8 mouse cellular contexts compared by ENCODE assay signal in genomic region chr16:43890005-43890336, GRCm38 (mm10). TPM values are rescaled to one million over a fixed set of nuclear protein-coding genes. Genes with fewer than 3 reads are reported as not detected.
DNase-seq lines count a peak whose midpoint lies in the region; ATAC-seq and TF ChIP-seq lines count a peak whose summit lies in the region.

No protein-coding gene starts in this region.

- peak overlapping the region; percentile 76 for H3K9ac ChIP-seq in embryonic facial prominence, embryonic 11.5 days (replicated peaks; ENCODE audit: low read length)
- H3K9ac ChIP-seq in hindbrain, postnatal 0 days (replicated peaks; ENCODE audit: low read length) = peak overlapping the region; percentile 72
- H3K9ac ChIP-seq in midbrain, embryonic 16.5 days (ENCODE audit: low read depth, low read length) = peak overlapping the region; percentile 87

- TF ChIP-seq CTCF in lung, adult 2 months (IDR thresholded peaks at IDR 0.05; ENCODE audit: insufficient read depth, low read length) = peak; percentile 39
- TF ChIP-seq CTCF in hindbrain, postnatal 0 days (IDR thresholded peaks at IDR 0.05; ENCODE audit: low read depth) = peak; percentile 72

- H3K36me3 ChIP-seq in embryonic facial prominence, embryonic 11.5 days (replicated peaks; ENCODE audit: control insufficient read depth, insufficient read depth, low read depth, low read length) = no peaks in the 10 kb centered on the region
- H3K36me3 ChIP-seq in hindbrain, postnatal 0 days (ENCODE audit: insufficient read depth, low read length) = no peaks in the 10 kb centered on the region
- H3K36me3 ChIP-seq in midbrain, embryonic 16.5 days (ENCODE audit: control insufficient read depth, insufficient read depth, low read length) = no peaks in the 10 kb centered on the region

- peaks cover 4% of the 10 kb centered on the region; the same call in 1 of the 2 replicates for H3K4me1 ChIP-seq in lung, adult 2 months (ENCODE audit: control insufficient read depth, insufficient read depth, low read length)
- H3K4me1 ChIP-seq in embryonic facial prominence, embryonic 11.5 days (ENCODE audit: control insufficient read depth, insufficient read depth, low read length) = no peaks in the 10 kb centered on the region
- 0 out of 2 replicates have a peak, but pooled peaks cover 5% of the 10 kb centered on the region for H3K4me1 ChIP-seq in hindbrain, postnatal 0 days (ENCODE audit: insufficient read depth, low read length)
- peaks cover 16% of the 10 kb centered on the region for H3K4me1 ChIP-seq in midbrain, embryonic 16.5 days (ENCODE audit: control insufficient read depth, insufficient read depth, low read length)

- no peaks in the 10 kb centered on the region for H3K9me3 ChIP-seq in embryonic facial prominence, embryonic 11.5 days (replicated peaks; ENCODE audit: control insufficient read depth, low read length)
- H3K9me3 ChIP-seq in hindbrain, postnatal 0 days (ENCODE audit: low read length) = no peaks in the 10 kb centered on the region
- no peaks in the 10 kb centered on the region for H3K9me3 ChIP-seq in midbrain, embryonic 16.5 days (replicated peaks; ENCODE audit: control insufficient read depth, low read length, poor library complexity, severe bottlenecking)

- no peak for TF ChIP-seq POLR2A in lung, adult 2 months (IDR thresholded peaks at IDR 0.05; ENCODE audit: borderline replicate concordance, extremely low read depth, low read depth, low read length)

- peak overlapping the region; percentile 82 for H3K4me3 ChIP-seq in lung, adult 2 months (replicated peaks; ENCODE audit: extremely low read depth, low read depth, low read length)
- H3K4me3 ChIP-seq in embryonic facial prominence, embryonic 11.5 days (ENCODE audit: low read depth, low read length) = peak overlapping the region; percentile 55
- peak overlapping the region; percentile 71 for H3K4me3 ChIP-seq in hindbrain, postnatal 0 days (ENCODE audit: low read length)
- H3K4me3 ChIP-seq in midbrain, embryonic 16.5 days (ENCODE audit: low read depth, low read length) = peak overlapping the region; percentile 61

- WGBS in lung, adult 2 months = 0% methylated on average over 9 of the region's 9 CpGs
- 0% methylated on average over 9 of the region's 9 CpGs for WGBS in embryonic facial prominence, embryonic 11.5 days
- 2% methylated on average over 9 of the region's 9 CpGs for WGBS in hindbrain, postnatal 0 days
- WGBS in midbrain, embryonic 16.5 days = 0% methylated on average over 9 of the region's 9 CpGs

- peak; percentile 99 for ATAC-seq in embryonic facial prominence, embryonic 11.5 days (replicated peaks; ENCODE audit: insufficient number of reproducible peaks, low FRiP score, low TSS enrichment, low read depth)
- ATAC-seq in hindbrain, postnatal 0 days = peak; percentile 96
- peak; percentile 97 for ATAC-seq in midbrain, embryonic 16.5 days

- no peak for DNase-seq in lung, adult 2 months
- DNase-seq in lung, postnatal 10 days = no peak
- DNase-seq in embryonic facial prominence, embryonic 11.5 days (ENCODE audit: low spot score) = peak; percentile 82
- peak; percentile 86 for DNase-seq in hindbrain, postnatal 0 days (ENCODE audit: low spot score)
- DNase-seq in left cerebral cortex, adult 11 months (ENCODE audit: low spot score) = no peak
- DNase-seq in T-cell, adult 2 months (ENCODE audit: low spot score) = no peak
- no peak for DNase-seq in yolk sac, embryonic 10.5 days (ENCODE audit: low spot score)

- peak overlapping the region; percentile 59 for H3K4me2 ChIP-seq in embryonic facial prominence, embryonic 11.5 days (ENCODE audit: low read depth, low read length)
- H3K4me2 ChIP-seq in hindbrain, postnatal 0 days (ENCODE audit: low read depth, low read length) = peak overlapping the region; percentile 94
- H3K4me2 ChIP-seq in midbrain, embryonic 16.5 days (ENCODE audit: low read length) = peak overlapping the region; percentile 80

- H3K27me3 ChIP-seq in embryonic facial prominence, embryonic 11.5 days (ENCODE audit: control insufficient read depth, insufficient read depth, low read length) = no peaks in the 10 kb centered on the region
- no peaks in the 10 kb centered on the region for H3K27me3 ChIP-seq in hindbrain, postnatal 0 days (ENCODE audit: insufficient read depth, low read length)
- H3K27me3 ChIP-seq in midbrain, embryonic 16.5 days (ENCODE audit: control insufficient read depth, insufficient read depth, low read depth, low read length) = no peaks in the 10 kb centered on the region

- H3K27ac ChIP-seq in embryonic facial prominence, embryonic 11.5 days (replicated peaks; ENCODE audit: low read depth, low read length) = peak overlapping the region; percentile 31; the same call in 1 of the 2 replicates
- peak overlapping the region; percentile 71 for H3K27ac ChIP-seq in hindbrain, postnatal 0 days
- peak overlapping the region; percentile 81 for H3K27ac ChIP-seq in midbrain, embryonic 16.5 days (ENCODE audit: low read length)

RNA-seq across cellular contexts. Expression of gene Ccdc191, which starts 0.4 kb away (rescaled TPM):
- 2.0 and 2.1 TPM in 2 replicates for polyA plus RNA-seq in lung, adult 2 months (2012; rRNA removed)
- polyA plus RNA-seq in embryonic facial prominence, embryonic 11.5 days (2014; fragmentation: Nextera tagmentation; extraction: Ambion mirVana) = 13.2 and 15.6 TPM in 2 replicates
- 0.61 and 0.89 TPM in 2 replicates for total RNA-seq in hindbrain, postnatal 0 days (2014; rRNA removed)
- 4.1 and 6.3 TPM in 2 replicates for polyA plus RNA-seq in hindbrain, postnatal 0 days (2015; fragmentation: Nextera tagmentation; extraction: Ambion mirVana)
- 6.8 and 8.0 TPM in 2 replicates for polyA plus RNA-seq in midbrain, embryonic 16.5 days (2015; fragmentation: Nextera tagmentation; extraction: Ambion mirVana)

RNA-seq across cellular contexts. Expression of gene Qtrt2, which starts 36.6 kb away (rescaled TPM):
- 10.8 and 16.1 TPM in 2 replicates for polyA plus RNA-seq in lung, adult 2 months (2012; rRNA removed)
- 42.9 and 54.4 TPM in 2 replicates for polyA plus RNA-seq in embryonic facial prominence, embryonic 11.5 days (2014; fragmentation: Nextera tagmentation; extraction: Ambion mirVana)
- 19.9 and 29.7 TPM in 2 replicates for total RNA-seq in hindbrain, postnatal 0 days (2014; rRNA removed)
- 11.3 and 12.9 TPM in 2 replicates for polyA plus RNA-seq in hindbrain, postnatal 0 days (2015; fragmentation: Nextera tagmentation; extraction: Ambion mirVana)
- 19.0 and 19.6 TPM in 2 replicates for polyA plus RNA-seq in midbrain, embryonic 16.5 days (2015; fragmentation: Nextera tagmentation; extraction: Ambion mirVana)

Comparison
In these comparisons a context has a peak if more than half of its experiments do, and no peak if none do; other contexts are left out.
1. DNase-seq: peak in embryonic facial prominence, embryonic 11.5 days (single experiment) and hindbrain, postnatal 0 days (single experiment); none in lung, adult 2 months (single experiment), lung, postnatal 10 days (single experiment), left cerebral cortex, adult 11 months (single experiment), T-cell, adult 2 months (single experiment) and yolk sac, embryonic 10.5 days (single experiment).
2. H3K27ac ChIP-seq: peak in every context shown above with its lines; median percentile 81 in midbrain, embryonic 16.5 days; 71 in hindbrain, postnatal 0 days; 31 in embryonic facial prominence, embryonic 11.5 days.
3. Peak in every context shown above with its lines, with median percentiles within 50 percentile points of each other: H3K4me3 ChIP-seq, ATAC-seq, H3K4me2 ChIP-seq and H3K9ac ChIP-seq.